Mouse (Mus musculus) liver, embryonic 14.5 days (tissue): ENCODE results near the gene Kcnj11.

Experiments
- CTCF ChIP-seq: IDR thresholded peaks from 2 replicates; pipeline ENCODE4 v1.5.1; 2016; ENCODE audit warnings: antibody characterized with exemption, low read depth, control low read depth
- EP300 ChIP-seq: IDR thresholded peaks from 2 replicates; pipeline ENCODE4 v1.6.1; 2016; ENCODE audit warnings: antibody characterized with exemption, low read depth

DNA sequence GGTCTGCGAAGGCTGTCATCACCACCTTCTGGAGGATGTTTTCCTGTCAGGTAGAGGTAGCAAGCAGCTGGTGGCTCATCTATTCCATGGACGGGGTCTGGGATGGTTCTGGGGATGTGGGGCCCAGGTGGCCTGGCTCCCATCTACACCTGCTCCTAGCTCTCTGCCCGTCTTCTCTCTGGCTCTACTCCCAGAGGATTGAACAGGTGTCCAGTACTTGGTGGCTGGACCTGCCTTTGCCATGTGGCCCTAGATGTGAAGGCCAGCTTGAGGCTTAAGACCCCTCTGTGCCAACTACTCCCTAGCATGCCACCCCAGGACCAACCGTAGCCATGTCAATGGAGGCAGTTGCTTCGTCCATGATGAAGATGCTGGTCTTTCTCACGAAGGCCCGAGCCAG is 4.9 kb upstream of the Kcnj11 start:
- TF ChIP-seq CTCF, result no peak
- no peak for TF ChIP-seq EP300
